Mouse (Mus musculus) liver, adult (tissue): ENCODE results near the gene Rcn3.

Experiments used
- GATA4 ChIP-seq: IDR thresholded peaks from 2 replicates; pipeline ENCODE4 v1.6.1; 2014; ENCODE audit warnings: mild to moderate bottlenecking, low read length; ENCODE audit not compliant: insufficient replicate concordance

Rcn3 gene

GRCm38 (mm10) chr7:45068000-45068318 is 24.1 kb downstream of the Rcn3 start:
- TF ChIP-seq GATA4 = no peak

- no peak for TF ChIP-seq GATA4
These were observed 24.6 kb downstream of the Rcn3 start for GRCm38 (mm10) chr7:45067190-45067999.

- no peak for TF ChIP-seq GATA4
These were observed 29.7 kb downstream of the Rcn3 start, which contains the start of the genes Nosip and Prrg2 for GRCm38 (mm10) chr7:45062239-45062835. TSS of gene Nosip (plus strand) at chr7:45062429. TSS of gene Prrg2 (minus strand) at chr7:45062677.

- TF ChIP-seq GATA4 = no peak
These were observed 30.4 kb downstream of the Rcn3 start for GRCm38 (mm10) chr7:45061532-45062075.

- TF ChIP-seq GATA4 = no peak
These were observed 31.3 kb downstream of the Rcn3 start for GRCm38 (mm10) chr7:45060632-45061122.

- TF ChIP-seq GATA4 = no peak
These were observed 33.1 kb downstream of the Rcn3 start for GRCm38 (mm10) chr7:45058607-45059571.

GRCm38 (mm10) chr7:45056972-45057348 is 35.1 kb downstream of the Rcn3 start:
- TF ChIP-seq GATA4 = no peak

- no peak for TF ChIP-seq GATA4
These were observed 35.6 kb downstream of the Rcn3 start for GRCm38 (mm10) chr7:45056329-45056971.

GRCm38 (mm10) chr7:45053931-45054510 is 38.0 kb downstream of the Rcn3 start:
- TF ChIP-seq GATA4 = peak; percentile 21; the same call in 1 of the 2 replicates

GRCm38 (mm10) chr7:45053117-45053930 is 38.7 kb downstream of the Rcn3 start:
- no peak for TF ChIP-seq GATA4

- TF ChIP-seq GATA4 = no peak
These were observed 39.2 kb downstream of the Rcn3 start, which contains the start of gene Prr12 for GRCm38 (mm10) chr7:45052862-45053116. TSS of gene Prr12 (minus strand) at chr7:45052881.

GRCm38 (mm10) chr7:45052181-45052861 is 39.7 kb downstream of the Rcn3 start:
- TF ChIP-seq GATA4 = no peak

- no peak for TF ChIP-seq GATA4
These were observed 40.4 kb downstream of the Rcn3 start for GRCm38 (mm10) chr7:45051601-45051974.
